Mouse (Mus musculus): Measurements from ENCODE around the gene Atp5l. TPM values are rescaled to one million over a fixed set of nuclear protein-coding genes. Genes with fewer than 3 reads are reported as not detected.
A peak's percentile ranks its signal among the peaks of the same experiment; 100 is the strongest.

Gene Atp5l
- polyA plus RNA-seq, 1 experiment from 2014 or later: 555 TPM

GRCm38 (mm10) chr9:44946185-44946695 lies 25.7 kb upstream of the Atp5l start:
- WGBS: 93% methylated on average over 7 of the region's 7 CpGs
- DNase-seq (ENCODE audit: low spot score) (no peak), ATAC-seq (ENCODE audit: insufficient read depth, low FRiP score, low TSS enrichment) (no peak)
- Histone ChIP-seq H3K27ac (ENCODE audit: low read depth, low read length) (no peak overlapping the region), H3K4me1 (ENCODE audit: control insufficient read depth, insufficient read depth, low read length) (no peaks in the 10 kb centered on the region), H3K27me3 (ENCODE audit: control insufficient read depth, insufficient read depth, low read length) (no peaks in the 10 kb centered on the region), H3K36me3 (ENCODE audit: control insufficient read depth, insufficient read depth, low read length) (peaks cover 14% of the 10 kb centered on the region), H3K4me3 (ENCODE audit: low read depth, low read length) (no peak overlapping the region), H3K9ac (ENCODE audit: low read length) (no peak overlapping the region), H3K9me3 (ENCODE audit: control insufficient read depth, low read length) (no peaks in the 10 kb centered on the region), H3K4me2 (ENCODE audit: low read depth) (no peak overlapping the region)

- no peak overlapping the region for H3K27ac ChIP-seq (ENCODE audit: low read depth, low read length)
- WGBS: 94% methylated on average over 4 of the region's 4 CpGs
- H3K36me3 ChIP-seq (ENCODE audit: control insufficient read depth, insufficient read depth, low read length): peaks cover 7% of the 10 kb centered on the region; the same call in 1 of the 2 replicates
Measured at GRCm38 (mm10) chr9:44942421-44942820, 21.9 kb upstream of the Atp5l start.

GRCm38 (mm10) chr9:44941756-44942155 lies 21.2 kb upstream of the Atp5l start:
- ATAC-seq (ENCODE audit: insufficient read depth, low FRiP score, low TSS enrichment): no peak
- DNase-seq (ENCODE audit: low spot score): no peak
- no peaks in the 10 kb centered on the region for H3K9me3 ChIP-seq (ENCODE audit: control insufficient read depth, low read length)
- H3K27me3 ChIP-seq (ENCODE audit: control insufficient read depth, insufficient read depth, low read length): no peaks in the 10 kb centered on the region
- no peak overlapping the region for H3K9ac ChIP-seq (ENCODE audit: low read length)
- H3K4me2 ChIP-seq (ENCODE audit: low read depth): no peak overlapping the region
- H3K27ac ChIP-seq (ENCODE audit: low read depth, low read length): no peak overlapping the region
- no peak overlapping the region for H3K4me3 ChIP-seq (ENCODE audit: low read depth, low read length)
- WGBS: 91% methylated on average over 4 of the region's 4 CpGs
- H3K36me3 ChIP-seq (ENCODE audit: control insufficient read depth, insufficient read depth, low read length): peaks cover 7% of the 10 kb centered on the region; the same call in 1 of the 2 replicates
- H3K4me1 ChIP-seq (ENCODE audit: control insufficient read depth, insufficient read depth, low read length): no peaks in the 10 kb centered on the region

More at GRCm38 (mm10) chr9:44942421-44942820, 21.9 kb upstream of the Atp5l start:
- ATAC-seq (ENCODE audit: insufficient read depth, low FRiP score, low TSS enrichment) (no peak), DNase-seq (ENCODE audit: low spot score) (no peak)
- no peak overlapping the region for H3K9ac ChIP-seq (ENCODE audit: low read length)
- no peak overlapping the region for H3K4me2 ChIP-seq (ENCODE audit: low read depth)
- no peaks in the 10 kb centered on the region for H3K27me3 ChIP-seq (ENCODE audit: control insufficient read depth, insufficient read depth, low read length)
- H3K9me3 ChIP-seq (ENCODE audit: control insufficient read depth, low read length): no peaks in the 10 kb centered on the region
- no peaks in the 10 kb centered on the region for H3K4me1 ChIP-seq (ENCODE audit: control insufficient read depth, insufficient read depth, low read length)
- no peak overlapping the region for H3K4me3 ChIP-seq (ENCODE audit: low read depth, low read length)

- 72% methylated on average over 2 of the region's 2 CpGs for WGBS
- 0 out of 2 replicates have a peak, but pooled peaks cover 2% of the 10 kb centered on the region for H3K4me1 ChIP-seq (ENCODE audit: control insufficient read depth, insufficient read depth, low read length)
- H3K9ac ChIP-seq (ENCODE audit: low read length): peak overlapping the region; percentile 92; the same call in 1 of the 2 replicates
- H3K36me3 ChIP-seq (ENCODE audit: control insufficient read depth, insufficient read depth, low read length): no peaks in the 10 kb centered on the region
- ATAC-seq (ENCODE audit: insufficient read depth, low FRiP score, low TSS enrichment): no peak
- no peaks in the 10 kb centered on the region for H3K27me3 ChIP-seq (ENCODE audit: control insufficient read depth, insufficient read depth, low read length)
- H3K9me3 ChIP-seq (ENCODE audit: control insufficient read depth, low read length): no peaks in the 10 kb centered on the region
- no peak for DNase-seq (ENCODE audit: low spot score)
- no peak overlapping the region for H3K27ac ChIP-seq (ENCODE audit: low read depth, low read length)
- peak overlapping the region; percentile 97 for H3K4me3 ChIP-seq (ENCODE audit: low read depth, low read length)
- peak overlapping the region; percentile 89 for H3K4me2 ChIP-seq (ENCODE audit: low read depth)
Measured at GRCm38 (mm10) chr9:44921543-44921942, 1.0 kb upstream of the Atp5l start.

- 1% methylated on average over 8 of the region's 8 CpGs for WGBS
- ATAC-seq (ENCODE audit: insufficient read depth, low FRiP score, low TSS enrichment): peak; percentile 79
Measured at GRCm38 (mm10) chr9:44921123-44921468, 554 bp upstream of the Atp5l start.

GRCm38 (mm10) chr9:44919606-44920005 lies 936 bp downstream of the Atp5l start:
- H3K4me3 ChIP-seq (ENCODE audit: low read depth, low read length): peak overlapping the region; percentile 97
- H3K9ac ChIP-seq (ENCODE audit: low read length): peak overlapping the region; percentile 92
- 43% methylated on average over 2 of the region's 2 CpGs for WGBS
- no peak overlapping the region for H3K27ac ChIP-seq (ENCODE audit: low read depth, low read length)
- no peaks in the 10 kb centered on the region for H3K36me3 ChIP-seq (ENCODE audit: control insufficient read depth, insufficient read depth, low read length)
- H3K9me3 ChIP-seq (ENCODE audit: control insufficient read depth, low read length): no peaks in the 10 kb centered on the region
- H3K4me1 ChIP-seq (ENCODE audit: control insufficient read depth, insufficient read depth, low read length): 0 out of 2 replicates have a peak, but pooled peaks cover 2% of the 10 kb centered on the region
- DNase-seq (ENCODE audit: low spot score) (no peak), ATAC-seq (ENCODE audit: insufficient read depth, low FRiP score, low TSS enrichment) (no peak)
- H3K27me3 ChIP-seq (ENCODE audit: control insufficient read depth, insufficient read depth, low read length): no peaks in the 10 kb centered on the region
- H3K4me2 ChIP-seq (ENCODE audit: low read depth): peak overlapping the region; percentile 89

More at GRCm38 (mm10) chr9:44921123-44921468, 554 bp upstream of the Atp5l start:
- H3K9me3 ChIP-seq (ENCODE audit: control insufficient read depth, low read length): no peaks in the 10 kb centered on the region
- no peak for DNase-seq (ENCODE audit: low spot score)
- no peaks in the 10 kb centered on the region for H3K36me3 ChIP-seq (ENCODE audit: control insufficient read depth, insufficient read depth, low read length)
- peak overlapping the region; percentile 92 for H3K9ac ChIP-seq (ENCODE audit: low read length)
- 0 out of 2 replicates have a peak, but pooled peaks cover 2% of the 10 kb centered on the region for H3K4me1 ChIP-seq (ENCODE audit: control insufficient read depth, insufficient read depth, low read length)
- H3K27ac ChIP-seq (ENCODE audit: low read depth, low read length): peak overlapping the region; percentile 47; the same call in 1 of the 2 replicates
- peak overlapping the region; percentile 89 for H3K4me2 ChIP-seq (ENCODE audit: low read depth)
- H3K4me3 ChIP-seq (ENCODE audit: low read depth, low read length): peak overlapping the region; percentile 97
- no peaks in the 10 kb centered on the region for H3K27me3 ChIP-seq (ENCODE audit: control insufficient read depth, insufficient read depth, low read length)

- H3K27me3 ChIP-seq (ENCODE audit: control insufficient read depth, insufficient read depth, low read length): no peaks in the 10 kb centered on the region
- ATAC-seq (ENCODE audit: insufficient read depth, low FRiP score, low TSS enrichment) (no peak), DNase-seq (ENCODE audit: low spot score) (peak; percentile 24)
- H3K9ac ChIP-seq (ENCODE audit: low read length): no peak overlapping the region
- 67% methylated on average over 1 of the region's 1 CpGs for WGBS
- H3K4me2 ChIP-seq (ENCODE audit: low read depth): no peak overlapping the region
- 0 out of 2 replicates have a peak, but pooled peaks cover 2% of the 10 kb centered on the region for H3K4me1 ChIP-seq (ENCODE audit: control insufficient read depth, insufficient read depth, low read length)
- no peak overlapping the region for H3K27ac ChIP-seq (ENCODE audit: low read depth, low read length)
- H3K36me3 ChIP-seq (ENCODE audit: control insufficient read depth, insufficient read depth, low read length): peaks cover 2% of the 10 kb centered on the region; the same call in 1 of the 2 replicates
- no peaks in the 10 kb centered on the region for H3K9me3 ChIP-seq (ENCODE audit: control insufficient read depth, low read length)
- no peak overlapping the region for H3K4me3 ChIP-seq (ENCODE audit: low read depth, low read length)
Measured at GRCm38 (mm10) chr9:44916196-44916595, 4.3 kb downstream of the Atp5l start.

GRCm38 (mm10) chr9:44914706-44915105 lies 5.8 kb downstream of the Atp5l start:
- Histone ChIP-seq H3K9ac (ENCODE audit: low read length) (no peak overlapping the region), H3K27me3 (ENCODE audit: control insufficient read depth, insufficient read depth, low read length) (no peaks in the 10 kb centered on the region), H3K4me3 (ENCODE audit: low read depth, low read length) (no peak overlapping the region), H3K4me2 (ENCODE audit: low read depth) (no peak overlapping the region), H3K36me3 (ENCODE audit: control insufficient read depth, insufficient read depth, low read length) (peaks cover 2% of the 10 kb centered on the region; the same call in 1 of the 2 replicates), H3K4me1 (ENCODE audit: control insufficient read depth, insufficient read depth, low read length) (0 out of 2 replicates have a peak, but pooled peaks cover 2% of the 10 kb centered on the region), H3K9me3 (ENCODE audit: control insufficient read depth, low read length) (no peaks in the 10 kb centered on the region), H3K27ac (ENCODE audit: low read depth, low read length) (no peak overlapping the region)
- WGBS: 60% methylated on average over 4 of the region's 4 CpGs
- DNase-seq (ENCODE audit: low spot score): no peak
- no peak for ATAC-seq (ENCODE audit: insufficient read depth, low FRiP score, low TSS enrichment)

- Histone ChIP-seq H3K9ac (ENCODE audit: low read length) (no peak overlapping the region), H3K27me3 (ENCODE audit: control insufficient read depth, insufficient read depth, low read length) (no peaks in the 10 kb centered on the region), H3K9me3 (ENCODE audit: control insufficient read depth, low read length) (no peaks in the 10 kb centered on the region), H3K36me3 (ENCODE audit: control insufficient read depth, insufficient read depth, low read length) (peaks cover 2% of the 10 kb centered on the region; the same call in 1 of the 2 replicates), H3K4me1 (ENCODE audit: control insufficient read depth, insufficient read depth, low read length) (no peaks in the 10 kb centered on the region), H3K4me3 (ENCODE audit: low read depth, low read length) (no peak overlapping the region), H3K4me2 (ENCODE audit: low read depth) (no peak overlapping the region), H3K27ac (ENCODE audit: low read depth, low read length) (no peak overlapping the region)
- ATAC-seq (ENCODE audit: insufficient read depth, low FRiP score, low TSS enrichment) (no peak), DNase-seq (ENCODE audit: low spot score) (no peak)
- WGBS: 89% methylated on average over 4 of the region's 4 CpGs
Measured at GRCm38 (mm10) chr9:44911365-44911764, 9.2 kb downstream of the Atp5l start.

All from neural tube, embryonic 11.5 days (tissue).